Mouse (Mus musculus): ENCODE measurements at regions not wholly inside any gene's neighbourhood (a gene's known extent, or its start where the extent isn't known, plus 50 kb on each side); places are given as distances from the start of the nearest gene placed in this dataset.

- Histone ChIP-seq H3K27ac (ENCODE audit: low read depth) (no peak overlapping the region), H3K36me3 (ENCODE audit: control insufficient read depth, insufficient read depth, low read length) (no peaks in the 10 kb centered on the region), H3K9me3 (ENCODE audit: control insufficient read depth, low read length) (no peaks in the 10 kb centered on the region), H3K9ac (ENCODE audit: low read length) (no peak overlapping the region), H3K4me2 (ENCODE audit: low read length) (no peak overlapping the region), H3K27me3 (replicated peaks; ENCODE audit: control insufficient read depth, insufficient read depth, low read length) (no peaks in the 10 kb centered on the region), H3K4me3 (ENCODE audit: low read depth, low read length) (no peak overlapping the region), H3K4me1 (replicated peaks; ENCODE audit: control insufficient read depth, insufficient read depth, low read length) (no peaks in the 10 kb centered on the region)
- 82% methylated on average over 4 of the region's 4 CpGs for WGBS
- no peak for DNase-seq (ENCODE audit: low spot score)
- no peak for ATAC-seq (replicated peaks; ENCODE audit: low FRiP score, low TSS enrichment, low read depth)
Observed at GRCm38 (mm10) chr14:66584699-66585098, 575.7 kb upstream of the Gulo start.

GRCm38 (mm10) chr14:66579904-66580492 lies 571.0 kb upstream of the Gulo start:
- no peak overlapping the region for H3K27ac ChIP-seq (ENCODE audit: low read depth)
- H3K36me3 ChIP-seq (ENCODE audit: control insufficient read depth, insufficient read depth, low read length): no peaks in the 10 kb centered on the region
- no peaks in the 10 kb centered on the region for H3K9me3 ChIP-seq (ENCODE audit: control insufficient read depth, low read length)
- ATAC-seq (replicated peaks; ENCODE audit: low FRiP score, low TSS enrichment, low read depth) (no peak), DNase-seq (ENCODE audit: low spot score) (no peak)
- no peak overlapping the region for H3K4me2 ChIP-seq (ENCODE audit: low read length)
- no peaks in the 10 kb centered on the region for H3K27me3 ChIP-seq (replicated peaks; ENCODE audit: control insufficient read depth, insufficient read depth, low read length)
- no peaks in the 10 kb centered on the region for H3K4me1 ChIP-seq (replicated peaks; ENCODE audit: control insufficient read depth, insufficient read depth, low read length)
- no peak overlapping the region for H3K9ac ChIP-seq (ENCODE audit: low read length)
- WGBS: 62% methylated on average over 6 of the region's 6 CpGs
- H3K4me3 ChIP-seq (ENCODE audit: low read depth, low read length): no peak overlapping the region

- H3K27me3 ChIP-seq (replicated peaks; ENCODE audit: control insufficient read depth, insufficient read depth, low read length): no peaks in the 10 kb centered on the region
- no peak overlapping the region for H3K27ac ChIP-seq (ENCODE audit: low read depth)
- H3K4me1 ChIP-seq (replicated peaks; ENCODE audit: control insufficient read depth, insufficient read depth, low read length): no peaks in the 10 kb centered on the region
- DNase-seq (ENCODE audit: low spot score) (no peak), ATAC-seq (replicated peaks; ENCODE audit: low FRiP score, low TSS enrichment, low read depth) (no peak)
- no peaks in the 10 kb centered on the region for H3K9me3 ChIP-seq (ENCODE audit: control insufficient read depth, low read length)
- H3K4me3 ChIP-seq (ENCODE audit: low read depth, low read length): no peak overlapping the region
- H3K9ac ChIP-seq (ENCODE audit: low read length): no peak overlapping the region
- H3K36me3 ChIP-seq (ENCODE audit: control insufficient read depth, insufficient read depth, low read length): no peaks in the 10 kb centered on the region
- no peak overlapping the region for H3K4me2 ChIP-seq (ENCODE audit: low read length)
- WGBS: 77% methylated on average over 10 of the region's 10 CpGs
Observed at GRCm38 (mm10) chr14:66566600-66566999, 557.6 kb upstream of the Gulo start.

DNA sequence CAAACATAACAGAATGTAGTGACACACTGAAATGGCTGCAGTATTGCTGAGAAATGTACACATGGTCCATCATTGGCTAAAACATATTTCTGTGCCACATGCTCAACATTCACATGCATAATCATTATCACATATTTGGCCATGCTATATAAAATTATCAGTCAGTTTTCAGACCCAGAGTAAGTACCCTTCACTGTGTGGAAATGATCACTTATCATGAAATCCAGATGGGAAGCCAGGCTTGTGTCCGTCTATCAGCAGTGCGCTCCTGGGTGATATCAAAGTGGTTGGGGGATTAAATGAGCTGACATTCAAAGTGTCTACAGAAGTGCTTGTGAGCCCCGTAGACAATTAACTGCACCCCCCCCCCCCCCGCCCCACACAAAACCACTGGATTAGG lies 553.7 kb upstream of the Gulo start:
- no peak overlapping the region for H3K4me2 ChIP-seq (ENCODE audit: low read length)
- H3K27ac ChIP-seq (ENCODE audit: low read depth): no peak overlapping the region
- H3K9ac ChIP-seq (ENCODE audit: low read length): no peak overlapping the region
- no peaks in the 10 kb centered on the region for H3K9me3 ChIP-seq (ENCODE audit: control insufficient read depth, low read length)
- H3K27me3 ChIP-seq (replicated peaks; ENCODE audit: control insufficient read depth, insufficient read depth, low read length): no peaks in the 10 kb centered on the region
- no peaks in the 10 kb centered on the region for H3K4me1 ChIP-seq (replicated peaks; ENCODE audit: control insufficient read depth, insufficient read depth, low read length)
- DNase-seq (ENCODE audit: low spot score) (no peak), ATAC-seq (replicated peaks; ENCODE audit: low FRiP score, low TSS enrichment, low read depth) (no peak)
- H3K36me3 ChIP-seq (ENCODE audit: control insufficient read depth, insufficient read depth, low read length): no peaks in the 10 kb centered on the region
- no peak overlapping the region for H3K4me3 ChIP-seq (ENCODE audit: low read depth, low read length)
- 69% methylated on average over 4 of the region's 4 CpGs for WGBS

GRCm38 (mm10) chr14:66561715-66562114 lies 552.7 kb upstream of the Gulo start:
- 81% methylated on average over 3 of the region's 3 CpGs for WGBS
- no peaks in the 10 kb centered on the region for H3K9me3 ChIP-seq (ENCODE audit: control insufficient read depth, low read length)
- H3K4me1 ChIP-seq (replicated peaks; ENCODE audit: control insufficient read depth, insufficient read depth, low read length): no peaks in the 10 kb centered on the region
- DNase-seq (ENCODE audit: low spot score) (no peak), ATAC-seq (replicated peaks; ENCODE audit: low FRiP score, low TSS enrichment, low read depth) (no peak)
- H3K27me3 ChIP-seq (replicated peaks; ENCODE audit: control insufficient read depth, insufficient read depth, low read length): no peaks in the 10 kb centered on the region
- H3K4me3 ChIP-seq (ENCODE audit: low read depth, low read length): no peak overlapping the region
- H3K4me2 ChIP-seq (ENCODE audit: low read length): no peak overlapping the region
- no peak overlapping the region for H3K27ac ChIP-seq (ENCODE audit: low read depth)
- no peak overlapping the region for H3K9ac ChIP-seq (ENCODE audit: low read length)
- no peaks in the 10 kb centered on the region for H3K36me3 ChIP-seq (ENCODE audit: control insufficient read depth, insufficient read depth, low read length)

- no peaks in the 10 kb centered on the region for H3K27me3 ChIP-seq (replicated peaks; ENCODE audit: control insufficient read depth, insufficient read depth, low read length)
- no peaks in the 10 kb centered on the region for H3K9me3 ChIP-seq (ENCODE audit: control insufficient read depth, low read length)
- DNase-seq (ENCODE audit: low spot score): no peak
Observed at GRCm38 (mm10) chr14:66561042-66561590, 552.1 kb upstream of the Gulo start.

DNA sequence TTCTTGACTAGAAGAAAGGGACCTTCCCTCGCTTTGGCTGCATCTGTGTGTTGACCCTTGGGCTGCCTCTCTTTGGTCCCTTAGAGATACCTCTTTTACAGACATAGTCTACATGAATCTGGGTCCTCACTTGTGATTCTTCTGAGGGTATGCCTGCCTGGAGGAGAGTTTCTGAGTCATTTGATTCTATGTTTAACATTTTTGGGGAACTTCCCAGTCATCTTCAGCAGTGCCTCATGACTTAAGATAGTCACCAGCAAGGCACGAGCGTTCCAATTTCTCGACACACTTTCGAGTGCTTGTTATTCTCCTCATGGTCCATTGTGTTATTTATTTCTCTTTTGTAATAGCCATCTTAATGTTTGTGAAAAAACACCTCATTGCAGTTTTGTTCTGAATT lies 549.4 kb upstream of the Gulo start:
- Histone ChIP-seq H3K36me3 (ENCODE audit: control insufficient read depth, insufficient read depth, low read length) (no peaks in the 10 kb centered on the region), H3K27ac (ENCODE audit: low read depth) (no peak overlapping the region), H3K4me1 (replicated peaks; ENCODE audit: control insufficient read depth, insufficient read depth, low read length) (no peaks in the 10 kb centered on the region), H3K4me3 (ENCODE audit: low read depth, low read length) (no peak overlapping the region), H3K4me2 (ENCODE audit: low read length) (no peak overlapping the region), H3K9ac (ENCODE audit: low read length) (no peak overlapping the region), H3K9me3 (ENCODE audit: control insufficient read depth, low read length) (no peaks in the 10 kb centered on the region), H3K27me3 (replicated peaks; ENCODE audit: control insufficient read depth, insufficient read depth, low read length) (no peaks in the 10 kb centered on the region)
- ATAC-seq (replicated peaks; ENCODE audit: low FRiP score, low TSS enrichment, low read depth): no peak
- no peak for DNase-seq (ENCODE audit: low spot score)
- 90% methylated on average over 5 of the region's 5 CpGs for WGBS

More at GRCm38 (mm10) chr14:66561042-66561590, 552.1 kb upstream of the Gulo start:
- Histone ChIP-seq H3K36me3 (ENCODE audit: control insufficient read depth, insufficient read depth, low read length) (no peaks in the 10 kb centered on the region), H3K9ac (ENCODE audit: low read length) (no peak overlapping the region), H3K4me1 (replicated peaks; ENCODE audit: control insufficient read depth, insufficient read depth, low read length) (no peaks in the 10 kb centered on the region), H3K4me3 (ENCODE audit: low read depth, low read length) (no peak overlapping the region), H3K4me2 (ENCODE audit: low read length) (no peak overlapping the region), H3K27ac (ENCODE audit: low read depth) (no peak overlapping the region)
- ATAC-seq (replicated peaks; ENCODE audit: low FRiP score, low TSS enrichment, low read depth): no peak
- 84% methylated on average over 5 of the region's 5 CpGs for WGBS

DNA sequence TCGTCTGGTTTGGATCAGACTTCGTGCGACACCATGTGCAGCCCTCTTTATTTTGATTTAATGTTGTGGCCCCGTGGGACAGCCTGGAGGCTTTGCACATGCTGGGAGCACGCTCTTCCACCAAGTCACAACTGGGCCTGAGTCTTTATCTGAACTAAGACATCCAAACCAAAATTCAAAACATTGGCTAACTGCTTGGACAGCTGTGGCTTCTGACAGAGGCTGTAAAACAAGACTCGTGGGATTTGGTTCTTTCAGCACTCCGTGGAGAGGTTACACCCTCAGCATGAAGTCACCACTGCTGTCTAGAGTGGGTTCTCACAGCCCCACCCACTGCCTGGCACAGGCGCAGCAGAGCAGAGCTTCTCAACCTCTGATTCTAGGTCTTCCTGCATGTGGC lies 548.6 kb upstream of the Gulo start:
- H3K27ac ChIP-seq (ENCODE audit: low read depth): no peak overlapping the region
- no peaks in the 10 kb centered on the region for H3K36me3 ChIP-seq (ENCODE audit: control insufficient read depth, insufficient read depth, low read length)
- ATAC-seq (replicated peaks; ENCODE audit: low FRiP score, low TSS enrichment, low read depth) (no peak), DNase-seq (ENCODE audit: low spot score) (no peak)
- no peak overlapping the region for H3K9ac ChIP-seq (ENCODE audit: low read length)
- H3K9me3 ChIP-seq (ENCODE audit: control insufficient read depth, low read length): no peaks in the 10 kb centered on the region
- WGBS: 70% methylated on average over 8 of the region's 8 CpGs
- H3K27me3 ChIP-seq (replicated peaks; ENCODE audit: control insufficient read depth, insufficient read depth, low read length): no peaks in the 10 kb centered on the region
- H3K4me1 ChIP-seq (replicated peaks; ENCODE audit: control insufficient read depth, insufficient read depth, low read length): no peaks in the 10 kb centered on the region
- H3K4me3 ChIP-seq (ENCODE audit: low read depth, low read length): no peak overlapping the region
- H3K4me2 ChIP-seq (ENCODE audit: low read length): no peak overlapping the region

GRCm38 (mm10) chr14:66538498-66538897 lies 529.5 kb upstream of the Gulo start:
- ATAC-seq (replicated peaks; ENCODE audit: low FRiP score, low TSS enrichment, low read depth): no peak
- 90% methylated on average over 6 of the region's 6 CpGs for WGBS
- H3K36me3 ChIP-seq (ENCODE audit: control insufficient read depth, insufficient read depth, low read length): no peaks in the 10 kb centered on the region

More at GRCm38 (mm10) chr14:66538498-66538897, 529.5 kb upstream of the Gulo start:
- H3K9ac ChIP-seq (ENCODE audit: low read length): no peak overlapping the region
- H3K9me3 ChIP-seq (ENCODE audit: control insufficient read depth, low read length): no peaks in the 10 kb centered on the region
- DNase-seq (ENCODE audit: low spot score): no peak
- H3K4me2 ChIP-seq (ENCODE audit: low read length): no peak overlapping the region
- no peak overlapping the region for H3K4me3 ChIP-seq (ENCODE audit: low read depth, low read length)
- no peak overlapping the region for H3K27ac ChIP-seq (ENCODE audit: low read depth)
- H3K27me3 ChIP-seq (replicated peaks; ENCODE audit: control insufficient read depth, insufficient read depth, low read length): no peaks in the 10 kb centered on the region
- H3K4me1 ChIP-seq (replicated peaks; ENCODE audit: control insufficient read depth, insufficient read depth, low read length): no peaks in the 10 kb centered on the region

All from intestine, embryonic 14.5 days (tissue).